Comparison of ENCODE assay signal across 9 mouse cellular contexts in the genomic region with DNA sequence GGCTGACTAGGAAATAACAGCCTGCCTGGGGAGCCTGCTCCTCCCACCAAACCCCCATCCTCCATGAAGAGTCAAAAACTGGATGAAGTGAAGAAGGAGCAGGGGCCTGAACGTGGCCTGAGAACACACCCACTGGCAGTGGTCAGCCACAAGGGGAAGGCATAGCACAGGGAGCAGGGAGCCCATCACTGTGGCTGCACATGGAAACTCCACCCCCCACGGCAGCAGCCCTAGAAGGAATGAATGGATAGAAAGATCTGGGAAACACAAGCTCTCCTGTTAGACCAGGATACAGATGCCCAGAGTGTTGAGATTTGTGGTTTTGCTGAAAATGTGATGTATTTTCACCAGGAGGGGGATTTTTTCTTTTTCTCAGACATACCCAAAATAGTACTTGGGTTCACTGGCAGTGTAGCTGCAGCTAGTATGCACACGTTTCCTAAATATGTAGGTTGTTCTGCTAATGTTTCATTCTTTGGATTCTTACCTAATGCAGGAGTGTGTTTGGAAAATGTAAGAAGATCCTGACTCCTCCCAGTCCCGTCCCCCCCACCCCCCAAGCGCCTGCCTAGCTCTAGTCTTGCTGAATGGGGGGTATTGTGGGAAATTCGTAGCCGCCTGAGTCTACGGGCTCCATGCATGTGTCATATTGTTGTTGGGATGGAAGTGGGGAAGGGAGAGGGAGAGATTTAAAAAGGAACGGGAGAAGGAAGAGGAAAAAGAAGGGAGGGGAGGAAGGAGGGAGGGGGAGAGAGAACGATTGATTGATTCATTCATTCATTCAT. TPM values are rescaled to one million over a fixed set of nuclear protein-coding genes. Genes with fewer than 3 reads are reported as not detected.
DNase-seq lines count a peak whose midpoint lies in the region; ATAC-seq and TF ChIP-seq lines count a peak whose summit lies in the region.
"Had no signal": no experiment of that assay in that cellular context is flagged by ENCODE, and none has a peak within 500 bp of the region (broad histone marks: within the 10 kb centered on the region; RNA-seq: fewer than 3 reads in every experiment).

No protein-coding gene starts in this region.

- peaks cover 14% of the 10 kb centered on the region for H3K4me1 ChIP-seq in intestine, embryonic 14.5 days (replicated peaks; ENCODE audit: control insufficient read depth, insufficient read depth, low read length)
- H3K4me1 ChIP-seq in intestine, embryonic 15.5 days (replicated peaks), result peaks cover 15% of the 10 kb centered on the region; the same call in 1 of the 2 replicates
- H3K4me1 ChIP-seq in forebrain, postnatal 0 days (ENCODE audit: insufficient read depth), result peaks cover 6% of the 10 kb centered on the region; the same call in 1 of the 2 replicates
- peaks cover 23% of the 10 kb centered on the region for H3K4me1 ChIP-seq in midbrain, embryonic 14.5 days (ENCODE audit: control insufficient read depth, insufficient read depth, low read length)

- no peaks in the 10 kb centered on the region for H3K36me3 ChIP-seq in intestine, embryonic 14.5 days (ENCODE audit: control insufficient read depth, insufficient read depth, low read length)
- no peaks in the 10 kb centered on the region for H3K36me3 ChIP-seq in intestine, embryonic 15.5 days
- no peaks in the 10 kb centered on the region for H3K36me3 ChIP-seq in forebrain, postnatal 0 days (ENCODE audit: insufficient read depth)
- H3K36me3 ChIP-seq in midbrain, embryonic 14.5 days (ENCODE audit: control insufficient read depth, insufficient read depth, low read length), result no peaks in the 10 kb centered on the region

- TF ChIP-seq CTCF in forebrain, postnatal 0 days (IDR thresholded peaks at IDR 0.05; ENCODE audit: low read depth), result no peak

- H3K4me3 ChIP-seq in intestine, embryonic 14.5 days (ENCODE audit: low read depth, low read length), result no peak overlapping the region
- H3K4me3 ChIP-seq in intestine, embryonic 15.5 days (replicated peaks), result no peak overlapping the region
- H3K4me3 ChIP-seq in forebrain, postnatal 0 days (ENCODE audit: low read depth, low read length), result no peak overlapping the region
- H3K4me3 ChIP-seq in midbrain, embryonic 14.5 days (replicated peaks; ENCODE audit: low read depth, low read length), result no peak overlapping the region

- H3K4me2 ChIP-seq in intestine, embryonic 14.5 days (ENCODE audit: low read length), result peak overlapping the region; percentile 12; the same call in 1 of the 2 replicates
- H3K4me2 ChIP-seq in intestine, embryonic 15.5 days (replicated peaks), result no peak overlapping the region
- no peak overlapping the region for H3K4me2 ChIP-seq in forebrain, postnatal 0 days (ENCODE audit: low read depth)
- H3K4me2 ChIP-seq in midbrain, embryonic 14.5 days (ENCODE audit: low read length), result no peak overlapping the region

- ATAC-seq in intestine, embryonic 14.5 days (replicated peaks; ENCODE audit: low FRiP score, low TSS enrichment, low read depth), result peak; percentile 27; the same call in 1 of the 2 replicates
- no peak for ATAC-seq in intestine, embryonic 15.5 days
- peak; percentile 71 for ATAC-seq in forebrain, postnatal 0 days
- ATAC-seq in midbrain, embryonic 14.5 days (ENCODE audit: low FRiP score, low TSS enrichment), result no peak

- H3K9me3 ChIP-seq in intestine, embryonic 14.5 days (ENCODE audit: control insufficient read depth, low read length), result no peaks in the 10 kb centered on the region
- H3K9me3 ChIP-seq in intestine, embryonic 15.5 days, result no peaks in the 10 kb centered on the region
- H3K9me3 ChIP-seq in forebrain, postnatal 0 days (ENCODE audit: low read length), result no peaks in the 10 kb centered on the region
- H3K9me3 ChIP-seq in midbrain, embryonic 14.5 days (ENCODE audit: control insufficient read depth, low read length), result no peaks in the 10 kb centered on the region

- WGBS in intestine, embryonic 14.5 days, result 51% methylated on average over 10 of the region's 10 CpGs
- WGBS in intestine, embryonic 15.5 days, result 59% methylated on average over 10 of the region's 10 CpGs
- WGBS in forebrain, postnatal 0 days, result 55% methylated on average over 10 of the region's 10 CpGs
- WGBS in midbrain, embryonic 14.5 days, result 68% methylated on average over 10 of the region's 10 CpGs

- H3K9ac ChIP-seq in intestine, embryonic 14.5 days (ENCODE audit: low read length), result no peak overlapping the region
- H3K9ac ChIP-seq in intestine, embryonic 15.5 days, result no peak overlapping the region; the same call in 1 of the 2 replicates
- no peak overlapping the region for H3K9ac ChIP-seq in forebrain, postnatal 0 days
- H3K9ac ChIP-seq in midbrain, embryonic 14.5 days (replicated peaks; ENCODE audit: low read length), result no peak overlapping the region
- H3K9ac ChIP-seq: liver, embryonic 14.5 days had no signal

- DNase-seq in intestine, embryonic 14.5 days (ENCODE audit: low spot score), result no peak
- peak; percentile 69 for DNase-seq in NIH3T3 (ENCODE audit: low read depth)
- peak; percentile 40 for DNase-seq in forebrain, postnatal 0 days
- peak; percentile 26 for DNase-seq in midbrain, embryonic 14.5 days
- DNase-seq in urinary bladder, postnatal 14 days (ENCODE audit: low spot score), result no peak
- DNase-seq in kidney, postnatal 25 days, result no peak
- DNase-seq in thymus, postnatal 4 days, result no peak

- peak overlapping the region; percentile 35; the same call in 1 of the 2 replicates for H3K27ac ChIP-seq in intestine, embryonic 14.5 days (ENCODE audit: low read depth)
- H3K27ac ChIP-seq in intestine, embryonic 15.5 days, result no peak overlapping the region; the same call in 1 of the 2 replicates
- H3K27ac ChIP-seq in forebrain, postnatal 0 days (ENCODE audit: low read depth, low read length), result peak overlapping the region; percentile 72; the same call in 1 of the 2 replicates
- H3K27ac ChIP-seq in midbrain, embryonic 14.5 days (replicated peaks; ENCODE audit: low read depth, low read length), result no peak overlapping the region
- H3K27ac ChIP-seq: liver, embryonic 14.5 days had no signal

- H3K27me3 ChIP-seq in intestine, embryonic 14.5 days (replicated peaks; ENCODE audit: control insufficient read depth, insufficient read depth, low read length), result no peaks in the 10 kb centered on the region
- no peaks in the 10 kb centered on the region for H3K27me3 ChIP-seq in intestine, embryonic 15.5 days (replicated peaks)
- H3K27me3 ChIP-seq in forebrain, postnatal 0 days (ENCODE audit: insufficient read depth, low read length), result no peaks in the 10 kb centered on the region
- no peaks in the 10 kb centered on the region for H3K27me3 ChIP-seq in midbrain, embryonic 14.5 days (ENCODE audit: control insufficient read depth, insufficient read depth, low read length)

RNA-seq across cellular contexts. Expression of gene Chst15, which starts 56.8 kb away (rescaled TPM):
- polyA plus RNA-seq in intestine, embryonic 14.5 days (2014; fragmentation: Nextera tagmentation; extraction: Ambion mirVana), result 29.1 and 32.1 TPM in 2 replicates
- polyA plus RNA-seq in intestine, embryonic 15.5 days (2015; fragmentation: Nextera tagmentation; extraction: Ambion mirVana), result 23.0 and 23.1 TPM in 2 replicates
- total RNA-seq in forebrain, postnatal 0 days (2014; rRNA removed), result 19.3 and 20.5 TPM in 2 replicates
- polyA plus RNA-seq in forebrain, postnatal 0 days (2015; fragmentation: Nextera tagmentation; extraction: Ambion mirVana), result 7.2 and 12.8 TPM in 2 replicates
- polyA plus RNA-seq in midbrain, embryonic 14.5 days (2014; fragmentation: Nextera tagmentation; extraction: Ambion mirVana), result 13.3 and 17.8 TPM in 2 replicates

Comparison
In these comparisons a context has a peak if more than half of its experiments do, and no peak if none do; other contexts are left out.
1. ATAC-seq: peak in intestine, embryonic 14.5 days (single experiment) and forebrain, postnatal 0 days (single experiment); none in intestine, embryonic 15.5 days (single experiment) and midbrain, embryonic 14.5 days (single experiment).
2. H3K27ac ChIP-seq: peak in intestine, embryonic 14.5 days (single experiment) and forebrain, postnatal 0 days (single experiment); none in intestine, embryonic 15.5 days (single experiment) and midbrain, embryonic 14.5 days (single experiment).
3. DNase-seq: peak in NIH3T3 (single experiment), forebrain, postnatal 0 days (single experiment) and midbrain, embryonic 14.5 days (single experiment); none in intestine, embryonic 14.5 days (single experiment), urinary bladder, postnatal 14 days (single experiment), kidney, postnatal 25 days (0 of 2) and thymus, postnatal 4 days (single experiment).